Mouse (Mus musculus) left cerebral cortex, adult 18-20 months (tissue): ENCODE data around the gene Ppp1r13b. TPM values are rescaled to one million over a fixed set of nuclear protein-coding genes. Genes with fewer than 3 reads are reported as not detected.

Experiments
- DNase-seq, 2 experiments: peaks; one replicate each; pipeline ENCODE4 v3.0.0; 2021 to 2022; ENCODE audit warnings: low spot score in 2 of 2, mixed read lengths in 1 of 2
- total RNA-seq, 2 experiments: library from RNA; stranded (reverse); gene quantifications; 2 replicates each; pipeline ENCODE4 v1.2.3; 2021

Gene Ppp1r13b
- total RNA-seq, 2 experiments from 2014 or later: 58.8 to 67.3 TPM

DNA sequence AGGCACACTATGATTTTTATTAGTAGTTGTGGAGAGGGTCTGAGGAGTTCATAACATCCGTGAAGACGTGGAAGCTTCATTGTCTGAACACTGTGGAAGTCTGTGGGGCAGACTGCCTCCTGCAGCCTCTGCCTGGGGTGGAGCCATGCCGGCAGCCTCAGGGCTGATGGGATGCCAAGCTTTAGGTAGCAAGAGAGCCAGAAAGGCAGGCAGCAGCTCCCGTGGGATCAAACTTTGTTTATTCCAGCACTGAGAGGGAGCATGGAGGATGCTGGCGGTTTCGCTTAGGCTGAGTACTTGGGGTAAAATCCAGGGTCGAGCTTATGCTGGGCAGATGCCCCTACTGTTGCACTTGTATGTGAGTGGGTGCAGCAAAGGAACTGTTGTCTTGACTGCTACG, 110.7 kb downstream of the Ppp1r13b start:
- DNase-seq: no peak

DNA sequence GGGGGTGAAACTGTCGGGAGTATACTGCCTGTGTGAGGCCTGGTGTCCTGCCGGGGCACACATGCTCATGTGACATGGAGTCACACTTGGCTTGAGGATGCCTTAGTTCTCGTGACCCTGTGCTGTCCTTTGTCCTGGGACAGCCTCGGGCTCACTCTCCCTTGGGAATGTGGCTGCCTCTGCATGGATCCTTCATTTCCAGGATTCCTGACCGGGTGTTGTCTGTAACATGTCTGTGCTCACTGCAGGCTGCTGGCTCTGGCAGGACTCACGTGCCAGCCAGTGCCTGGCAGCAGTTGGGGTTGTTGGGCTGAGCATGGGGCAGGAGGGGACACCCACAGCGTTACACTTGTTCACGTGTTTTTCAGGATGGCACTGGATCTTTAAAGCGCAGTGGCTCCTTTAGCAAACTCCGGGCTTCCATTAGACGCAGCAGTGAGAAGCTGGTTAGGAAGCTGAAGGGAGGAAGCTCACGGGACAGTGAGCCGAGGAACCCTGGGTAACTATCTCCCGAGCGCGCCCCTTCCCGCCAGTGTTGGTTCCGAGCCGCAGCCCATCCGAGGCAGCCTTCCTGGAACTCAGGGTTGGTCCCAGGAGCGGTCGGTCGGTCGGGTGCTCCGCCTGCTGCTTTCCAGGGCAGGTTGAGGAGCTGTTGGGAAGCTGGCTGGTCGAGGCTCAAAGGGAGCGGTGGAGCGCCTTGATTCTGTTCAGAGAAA, 112.6 kb downstream of the Ppp1r13b start:
- no peak for DNase-seq

DNA sequence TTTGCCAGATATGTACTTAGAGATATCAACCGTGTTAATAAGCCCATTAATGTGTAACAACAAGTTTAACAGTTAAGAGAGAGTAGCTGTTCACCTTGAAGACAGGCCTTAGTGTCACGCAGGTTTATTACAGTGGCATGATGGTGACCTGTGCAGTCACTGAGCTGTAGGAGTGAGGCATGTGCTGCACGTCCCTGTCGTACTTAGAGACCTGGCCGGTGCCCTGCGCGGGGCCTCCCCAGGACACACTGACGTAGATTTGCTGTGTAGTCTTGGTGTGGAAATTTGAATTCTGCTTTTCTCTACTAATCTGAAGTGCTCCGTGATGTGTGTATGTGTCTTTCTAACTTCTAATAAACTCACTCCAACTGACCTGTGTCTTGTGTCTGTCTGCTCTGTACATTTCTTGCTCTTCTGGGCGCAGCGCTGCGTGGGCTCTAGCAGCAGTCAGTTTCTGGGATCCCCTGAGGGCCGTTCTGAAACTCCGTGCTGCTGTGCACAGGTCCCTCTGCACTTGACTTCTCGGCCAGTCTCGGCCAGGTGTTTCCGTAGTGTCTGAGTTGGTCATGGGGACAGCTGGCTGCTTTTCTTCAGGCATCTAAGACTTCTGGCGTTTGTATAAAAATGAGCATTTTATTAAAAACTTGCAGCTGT, 113.3 kb downstream of the Ppp1r13b start:
- no peak for DNase-seq

DNA sequence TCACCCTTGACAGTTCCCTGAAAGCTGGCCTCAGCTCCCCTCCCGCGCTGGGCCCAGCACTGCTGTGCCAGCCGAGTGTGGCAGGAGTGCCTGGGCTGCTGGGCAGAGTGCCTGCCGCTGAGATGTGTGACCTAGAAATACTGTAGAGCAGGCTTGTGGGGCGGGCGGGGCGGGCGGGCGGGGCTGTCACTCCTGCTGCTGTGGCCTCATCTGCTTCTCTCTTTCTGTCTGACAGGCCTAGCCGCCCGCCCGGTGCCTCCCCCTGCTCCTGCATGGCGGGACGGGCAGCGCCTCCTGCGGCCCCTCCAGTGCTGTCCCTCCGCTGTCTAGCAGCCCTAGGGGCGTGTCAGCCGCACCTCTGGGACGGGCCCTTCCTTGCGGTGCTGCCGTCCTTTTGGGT, 113.8 kb downstream of the Ppp1r13b start:
- peak; percentile 65 to 72 for DNase-seq

DNA sequence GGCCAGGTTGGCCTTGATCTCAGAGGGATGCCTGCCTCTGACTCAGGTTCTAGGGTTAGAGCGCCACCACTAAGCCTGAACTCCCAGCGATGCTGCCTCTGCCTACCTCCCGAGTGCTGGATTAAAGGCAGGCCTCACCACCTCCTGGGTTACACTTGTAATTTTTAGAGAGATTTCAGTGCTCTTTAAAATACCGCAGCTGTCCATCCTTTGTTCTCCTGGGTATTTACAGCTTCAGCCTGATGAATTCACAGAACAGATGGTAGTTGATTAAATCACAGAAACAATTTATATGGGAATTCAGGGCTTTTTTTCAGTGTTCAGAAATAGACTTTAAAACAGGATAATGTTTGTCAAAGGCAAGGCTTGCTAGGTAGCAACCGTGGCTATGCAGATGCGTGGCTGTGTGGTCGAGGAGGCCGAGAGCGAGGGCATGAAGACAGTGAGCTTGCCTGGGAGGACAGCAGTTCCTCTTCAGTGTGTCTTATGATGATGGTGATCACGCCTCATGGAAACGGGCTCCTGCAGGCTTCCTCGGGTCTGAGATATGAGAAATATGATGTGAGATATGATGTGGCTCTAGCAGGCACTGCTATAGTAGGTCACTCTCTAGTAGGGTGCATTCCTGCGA, 116.3 kb downstream of the Ppp1r13b start:
- peak in 1 of 2 experiments; percentile 50 for DNase-seq

DNA sequence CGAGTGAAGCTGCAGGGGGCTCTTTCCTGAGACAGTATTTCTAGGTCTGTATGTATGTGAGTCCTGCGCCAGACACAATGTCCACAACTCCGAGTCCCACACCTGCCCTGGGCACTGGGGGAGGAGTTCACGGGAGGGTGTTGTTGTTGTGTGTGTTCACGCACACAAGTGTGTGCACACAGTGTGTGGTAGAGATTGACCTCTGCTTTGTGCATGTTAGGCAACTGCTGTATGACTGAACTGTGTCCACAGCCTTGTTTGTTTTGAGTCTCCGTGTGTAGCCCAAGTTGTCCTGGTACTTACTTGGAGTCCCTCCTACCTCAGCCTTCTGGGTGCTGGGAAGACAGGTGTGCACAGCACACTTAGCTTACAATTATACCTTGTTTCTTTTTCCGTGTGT, 117.3 kb downstream of the Ppp1r13b start:
- DNase-seq: no peak

DNA sequence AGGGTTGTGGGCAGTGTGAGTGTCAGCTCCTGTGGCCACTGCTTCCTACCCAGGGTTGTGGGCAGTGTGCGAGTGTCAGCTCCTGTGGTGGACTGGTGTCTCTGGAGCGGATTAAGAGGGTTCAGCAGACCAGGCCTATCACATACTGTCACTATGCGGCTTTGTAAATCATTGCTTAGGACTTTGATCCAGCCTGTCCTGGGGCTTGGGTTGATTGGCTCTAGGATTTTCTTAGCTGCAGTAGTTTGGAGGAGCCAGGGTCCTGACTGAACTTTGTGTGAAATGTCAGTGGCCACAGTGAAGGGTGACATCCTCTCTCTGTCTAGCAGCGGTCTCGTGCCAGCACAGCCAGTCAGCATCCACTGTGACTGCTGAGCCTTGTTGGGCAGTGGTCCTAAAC, 117.8 kb downstream of the Ppp1r13b start:
- DNase-seq: no peak

DNA sequence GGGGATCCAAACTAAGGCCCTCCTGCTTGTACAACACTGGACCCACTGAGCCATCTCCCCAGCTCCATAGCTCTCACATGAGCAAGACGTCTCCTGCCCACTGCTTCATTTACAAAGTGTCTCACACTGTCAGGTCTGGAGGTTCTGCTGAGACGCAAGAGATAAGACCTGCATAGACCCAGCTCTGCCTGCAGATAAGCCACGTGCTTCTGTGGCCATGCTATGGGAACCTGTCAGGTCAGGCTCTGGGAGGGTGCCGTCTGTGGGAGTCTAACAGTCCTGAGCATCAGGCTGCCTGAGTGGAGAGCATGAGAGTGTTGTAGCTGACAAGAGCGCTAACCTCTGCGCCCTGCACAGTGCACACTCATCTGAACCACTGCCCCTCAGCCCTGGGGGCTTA, 120.9 kb downstream of the Ppp1r13b start:
- no peak for DNase-seq

DNA sequence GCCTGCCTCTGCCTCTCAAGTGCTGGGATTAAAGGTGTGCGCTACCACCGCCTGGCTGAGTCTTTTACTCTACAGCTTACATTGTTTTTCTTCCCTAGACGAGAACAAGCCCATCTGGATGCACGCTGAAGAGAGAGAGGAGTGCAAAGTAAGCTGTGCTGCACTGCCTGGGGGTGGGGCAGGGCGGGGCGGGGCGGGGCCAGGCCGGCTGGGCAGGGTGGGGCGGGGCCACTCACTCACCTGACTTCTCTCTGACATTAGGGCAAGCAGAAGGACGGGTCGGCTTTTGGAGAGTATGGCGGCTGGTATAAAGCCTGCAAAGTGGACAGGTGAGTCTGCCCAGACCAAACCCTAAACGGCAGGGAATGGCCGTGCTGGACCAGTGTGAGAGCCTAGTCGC, 122.7 kb downstream of the Ppp1r13b start:
- no peak for DNase-seq

DNA sequence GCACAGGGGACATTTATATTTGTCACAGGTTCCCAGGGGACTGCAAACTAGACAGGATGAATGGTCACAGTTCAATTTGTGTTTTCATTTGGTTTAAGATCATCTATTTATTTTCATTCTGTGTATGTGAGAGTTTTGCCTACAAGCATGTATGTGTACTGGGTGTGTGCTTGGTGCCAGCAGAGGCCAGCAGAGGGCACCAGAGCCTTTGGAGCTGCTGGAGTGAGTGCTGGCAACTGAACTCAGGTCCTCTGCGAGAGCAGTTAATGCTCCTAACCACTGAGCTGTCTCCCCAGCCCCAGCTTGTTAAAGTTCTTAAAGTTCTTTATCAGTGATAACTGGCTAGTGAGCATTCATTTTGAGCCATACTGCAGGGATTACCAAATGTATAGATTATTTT, 128.4 kb downstream of the Ppp1r13b start:
- no peak for DNase-seq

Other genes starting within 250 kb of the Ppp1r13b start
- 1,000 to 10,000 TPM; 1,960 to 1,962 TPM for gene Ckb, start 235.8 kb downstream of the Ppp1r13b start, total RNA-seq
- 10 to 100 TPM; 15.5 to 21.0 TPM for gene Trmt61a, start 230.0 kb downstream of the Ppp1r13b start, total RNA-seq
- 10 to 100 TPM; 61.7 to 62.1 TPM for gene Bag5, start 194.9 kb downstream of the Ppp1r13b start, total RNA-seq
- 10 to 100 TPM; 36.6 to 39.1 TPM for gene Apopt1, start 194.8 kb downstream of the Ppp1r13b start, total RNA-seq
- 100 to 1,000 TPM; 794 to 814 TPM for gene Klc1, start 149.3 kb downstream of the Ppp1r13b start, total RNA-seq
- gene Xrcc3, start 94.2 kb downstream of the Ppp1r13b start, total RNA-seq: 1 to 10 TPM; 3.6 to 4.9 TPM
- 10 to 100 TPM; 20.7 to 21.1 TPM for gene Zfyve21, start 93.9 kb downstream of the Ppp1r13b start, total RNA-seq
- gene Atp5mpl, start 58.9 kb upstream of the Ppp1r13b start, total RNA-seq: 100 to 1,000 TPM; 353 to 384 TPM
- under 1 TPM; 0.26 to 0.33 TPM for gene Tdrd9, start 63.4 kb upstream of the Ppp1r13b start, total RNA-seq
- gene Rd3l, start 73.2 kb upstream of the Ppp1r13b start, total RNA-seq: under 1 TPM in 1 of 2 experiments, not detected in 1; 0.37 TPM
- gene Aspg, start 198.6 kb upstream of the Ppp1r13b start, total RNA-seq: 1 to 10 TPM; 4.9 to 7.1 TPM
- gene Kif26a, start 238.1 kb upstream of the Ppp1r13b start, total RNA-seq: 1 to 10 TPM; 4.2 to 4.5 TPM